Mouse (Mus musculus) mouse embryonic stem cell (cell line): ENCODE data around the gene Utp14b.

ENCODE experiments used
- in situ Hi-C, 2 experiments: fragments of 300-500 bp; cut with MboI; formaldehyde crosslinking; loops; 1 replicate in 1 of 2; 3 replicates in 1 of 2; pipeline ENCODE4 v1.14.3; 2019 to 2020; ENCODE audit warnings: low sequenced_read_pairs in 2 of 2, low pct_unique_long_range_greater_than_20kb in 1 of 2, mixed read lengths in 1 of 2; ENCODE audit not compliant: unreplicated experiment in 1 of 2

The Utp14b gene

GRCm38 (mm10) chr1:78666585-78666984, 8.7 kb downstream of the Utp14b start:
- in situ Hi-C loops: no loop called here

- in situ Hi-C loops: no loop called here
These were observed 24.5 kb downstream of the Utp14b start for GRCm38 (mm10) chr1:78682291-78682690.

DNA sequence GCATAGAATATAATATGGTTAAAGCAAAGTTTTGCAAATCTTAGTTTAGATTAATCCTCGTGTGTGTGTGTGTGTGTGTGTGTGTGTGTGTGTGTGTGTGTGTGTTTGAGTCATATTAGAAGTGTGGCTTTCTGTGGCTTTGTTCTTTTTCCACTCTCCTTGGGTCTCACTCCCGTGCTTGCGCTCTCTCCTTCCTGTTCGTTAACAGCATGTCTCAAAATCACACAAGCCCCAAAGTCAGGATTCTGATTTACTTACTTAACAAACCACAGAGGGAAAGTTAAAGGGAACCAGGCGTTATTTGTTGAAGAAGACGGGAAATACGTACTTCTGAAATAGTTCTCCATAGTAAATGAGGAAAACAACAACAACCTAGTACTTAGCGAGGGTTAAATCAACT, 26.3 kb downstream of the Utp14b start:
- in situ Hi-C loops: no loop called here

GRCm38 (mm10) chr1:78686872-78687271, 29.0 kb downstream of the Utp14b start:
- in situ Hi-C loops: no loop called here

- in situ Hi-C loops: no loop called here
These were observed 30.3 kb downstream of the Utp14b start for GRCm38 (mm10) chr1:78688149-78688548.

- in situ Hi-C loops: no loop called here
These were observed 36.8 kb downstream of the Utp14b start for GRCm38 (mm10) chr1:78694503-78695258.

GRCm38 (mm10) chr1:78696305-78696704, 38.5 kb downstream of the Utp14b start:
- in situ Hi-C loops: no loop called here

- in situ Hi-C loops: no loop called here
These were observed 39.1 kb downstream of the Utp14b start for GRCm38 (mm10) chr1:78696903-78697302.

DNA sequence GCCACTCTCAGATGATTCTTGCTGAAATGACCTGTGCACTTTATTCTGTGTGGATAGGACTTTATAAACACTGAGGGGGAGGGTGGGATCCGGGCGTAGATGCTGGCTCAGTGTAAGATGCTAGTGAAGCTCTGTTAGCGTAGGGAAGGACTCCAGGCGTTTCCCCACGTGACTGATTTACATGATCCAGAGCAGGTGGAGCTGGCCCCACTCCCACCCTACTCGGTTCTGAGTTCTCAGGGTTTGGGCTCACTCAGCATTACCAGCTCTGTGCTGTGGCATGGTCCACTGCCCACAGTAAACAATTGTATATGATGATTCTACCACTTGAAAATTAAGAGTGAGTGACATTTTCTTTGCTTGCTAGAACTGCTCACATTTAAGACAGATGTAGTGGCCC, 40.3 kb downstream of the Utp14b start:
- in situ Hi-C loops: no loop called here

DNA sequence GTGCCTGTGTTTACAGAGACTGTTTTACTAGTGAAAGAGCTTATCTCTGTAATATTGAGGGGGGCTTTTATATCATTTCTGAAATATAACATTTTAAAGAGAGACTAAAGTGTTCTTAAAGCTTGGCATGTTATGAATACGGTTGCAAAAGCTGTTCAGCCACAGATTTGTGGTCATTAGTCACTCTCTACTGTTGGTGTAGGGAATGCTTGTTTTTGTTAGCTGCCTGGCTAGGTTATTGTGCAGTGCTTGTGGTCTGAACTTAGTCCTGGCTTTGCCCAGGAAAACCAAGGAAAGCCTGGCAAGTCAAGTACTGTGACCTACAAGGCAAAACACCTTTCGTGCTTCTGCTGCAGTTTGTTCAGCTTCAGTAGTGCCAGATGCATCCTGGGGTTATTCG, 43.9 kb downstream of the Utp14b start:
- in situ Hi-C loops: no loop called here

DNA sequence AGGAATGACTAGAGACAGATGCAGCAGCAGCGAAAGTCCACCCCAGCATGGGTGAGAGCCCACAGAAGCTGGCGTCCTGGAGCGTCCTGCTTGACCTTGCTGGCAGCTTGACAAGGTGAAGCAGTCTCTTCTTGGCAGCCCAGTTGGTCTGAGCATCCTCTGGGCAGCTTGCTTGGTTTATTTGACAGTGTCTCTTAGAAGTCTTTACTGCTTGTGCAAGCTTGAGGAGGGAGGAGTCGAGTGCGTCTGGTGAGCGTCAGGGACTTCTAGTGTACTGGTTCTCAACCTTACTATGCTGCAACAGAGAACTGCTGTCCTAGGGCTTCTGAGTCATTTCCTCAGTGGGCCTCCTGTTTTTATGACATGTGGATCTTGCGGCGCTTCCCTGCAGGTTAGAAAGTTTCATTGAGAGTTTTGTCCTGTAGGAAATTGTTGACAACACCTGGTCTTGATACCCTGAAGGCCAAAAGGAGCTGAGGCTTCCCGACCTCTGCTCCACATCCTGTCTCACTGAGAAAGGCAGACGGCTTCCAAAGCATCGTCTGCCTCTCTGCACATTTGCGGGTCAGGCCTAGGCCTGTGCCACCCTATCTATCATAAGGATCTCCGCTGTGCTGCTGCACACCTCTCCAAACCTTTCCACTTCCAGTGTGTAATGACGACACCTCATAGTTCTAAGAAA, 44.6 kb downstream of the Utp14b start:
- in situ Hi-C loops: no loop called here

- in situ Hi-C loops: no loop called here
These were observed 45.1 kb downstream of the Utp14b start for GRCm38 (mm10) chr1:78702964-78703285.

DNA sequence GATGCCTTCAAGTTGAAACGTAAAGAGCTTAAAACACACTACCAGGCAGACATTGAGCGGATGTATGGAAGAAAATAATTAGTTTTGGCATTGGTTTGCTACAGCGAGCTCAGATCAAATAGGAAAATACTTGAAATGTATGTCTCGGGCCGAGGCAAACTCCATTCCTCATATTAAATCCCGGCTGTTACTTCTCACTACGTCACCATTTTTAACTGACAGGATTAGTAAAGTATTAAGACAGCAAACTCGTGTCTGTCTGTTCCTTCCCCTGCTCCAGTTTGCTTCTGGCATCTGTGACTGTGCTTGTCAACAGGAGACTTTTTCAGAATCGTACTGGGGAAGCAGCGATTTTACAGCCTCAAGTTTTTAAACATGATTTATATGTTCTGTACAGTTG, 48.5 kb downstream of the Utp14b start:
- in situ Hi-C loops: no loop called here

- in situ Hi-C loops: no loop called here
These were observed 49.4 kb downstream of the Utp14b start for GRCm38 (mm10) chr1:78707280-78707679.

GRCm38 (mm10) chr1:78710026-78710425, 52.2 kb downstream of the Utp14b start:
- in situ Hi-C loops: no loop called here

GRCm38 (mm10) chr1:78710613-78711329, 52.9 kb downstream of the Utp14b start:
- in situ Hi-C loops: no loop called here
